In the genomic region with DNA sequence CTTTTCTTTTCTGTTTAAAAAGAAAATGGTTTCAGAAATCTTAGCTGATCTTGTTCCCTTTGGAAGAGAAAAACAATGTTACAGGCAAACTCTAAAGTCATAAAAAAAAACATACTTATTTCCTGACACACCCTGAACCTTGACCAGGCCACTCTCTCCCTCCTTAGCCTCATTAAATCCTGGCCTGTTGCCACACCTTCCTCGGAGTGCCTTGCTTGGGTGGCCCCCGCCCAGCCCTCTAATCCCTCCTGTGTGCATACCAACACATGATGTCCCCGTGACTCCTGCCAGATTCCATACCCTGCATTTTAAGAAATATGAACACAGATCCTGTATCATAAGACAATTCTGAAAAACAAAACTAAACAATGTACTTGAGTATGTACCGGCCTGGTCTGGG, we compare ENCODE assay signal across 19 mouse cellular contexts. TPM values are rescaled to one million over a fixed set of nuclear protein-coding genes. Genes with fewer than 3 reads are reported as not detected.
DNase-seq lines count a peak whose midpoint lies in the region; ATAC-seq and TF ChIP-seq lines count a peak whose summit lies in the region.
"Not testable (repeated sequence)": the region's sequence is repeated elsewhere in the genome, so short reads cannot be mapped to it uniquely, and the experiment has no call there.
"Had no signal": no experiment of that assay in that cellular context is flagged by ENCODE, and none has a peak within 500 bp of the region (broad histone marks: within the 10 kb centered on the region; RNA-seq: fewer than 3 reads in every experiment).

No protein-coding gene starts in this region.

- not testable (repeated sequence) for H3K4me2 ChIP-seq in intestine, embryonic 15.5 days (replicated peaks); kidney, embryonic 16.5 days (replicated peaks; ENCODE audit: low read depth, low read length); lung, postnatal 0 days (replicated peaks; ENCODE audit: low read depth, low read length); stomach, embryonic 14.5 days (replicated peaks; ENCODE audit: low read depth, low read length)

- not testable (repeated sequence) for H3K9ac ChIP-seq in intestine, embryonic 15.5 days; kidney, embryonic 16.5 days (replicated peaks; ENCODE audit: low read length); lung, postnatal 0 days (replicated peaks; ENCODE audit: low read depth); stomach, embryonic 14.5 days (replicated peaks; ENCODE audit: low read depth, low read length)

- TF ChIP-seq CTCF in kidney, adult 2 months (conservative IDR thresholded peaks at IDR 0.05; ENCODE audit: insufficient read depth, insufficient read length, low read depth, low read length); lung, postnatal 0 days (IDR thresholded peaks at IDR 0.05): not testable (repeated sequence)

- not testable (repeated sequence) for H3K27ac ChIP-seq in heart, embryonic 10.5 days; intestine, embryonic 15.5 days; kidney, adult 2 months (ENCODE audit: insufficient read depth, low read depth, low read length); kidney, embryonic 16.5 days (ENCODE audit: low read length); lung, postnatal 0 days (ENCODE audit: low read length); stomach, embryonic 14.5 days (ENCODE audit: low read length)

- TF ChIP-seq POLR2A in kidney, adult 2 months (IDR thresholded peaks at IDR 0.05; ENCODE audit: low read depth, low read length): not testable (repeated sequence)

- H3K9me3 ChIP-seq in heart, embryonic 10.5 days: peaks cover 38% of the 10 kb centered on the region
- peaks cover 12% of the 10 kb centered on the region for H3K9me3 ChIP-seq in intestine, embryonic 15.5 days
- H3K9me3 ChIP-seq in kidney, embryonic 16.5 days (ENCODE audit: low read length): peaks cover 23% of the 10 kb centered on the region
- peaks cover 16% of the 10 kb centered on the region; the same call in 1 of the 2 replicates for H3K9me3 ChIP-seq in lung, postnatal 0 days (ENCODE audit: low read length)
- H3K9me3 ChIP-seq in stomach, embryonic 14.5 days (ENCODE audit: control insufficient read depth, low read depth, low read length): peaks cover 17% of the 10 kb centered on the region; the same call in 1 of the 2 replicates

- H3K27me3 ChIP-seq in heart, embryonic 10.5 days (ENCODE audit: insufficient read depth, poor library complexity, severe bottlenecking); intestine, embryonic 15.5 days (replicated peaks); kidney, adult 2 months (replicated peaks; ENCODE audit: control insufficient read depth, insufficient read depth, low read length); kidney, embryonic 16.5 days (ENCODE audit: insufficient read depth, low read length); lung, postnatal 0 days (replicated peaks; ENCODE audit: insufficient read depth, low read length); stomach, embryonic 14.5 days (ENCODE audit: control insufficient read depth, insufficient read depth, low read length): not testable (repeated sequence)

- DNase-seq in heart, embryonic 10.5 days (ENCODE audit: low spot score): peak; percentile 72
- peak; percentile 86 for DNase-seq in kidney, adult 2 months
- peak; percentile 70 to 77 for DNase-seq in kidney, postnatal 36 days
- peak; percentile 10 for DNase-seq in lung, postnatal 0 days (ENCODE audit: low spot score)

- not testable (repeated sequence) for H3K36me3 ChIP-seq in heart, embryonic 10.5 days; intestine, embryonic 15.5 days; kidney, adult 2 months (ENCODE audit: control insufficient read depth, insufficient read depth, low read length); kidney, embryonic 16.5 days (ENCODE audit: insufficient read depth, low read length); lung, postnatal 0 days (ENCODE audit: insufficient read depth, low read length); stomach, embryonic 14.5 days (ENCODE audit: control insufficient read depth, insufficient read depth, low read length)

- peak; percentile 87 for ATAC-seq in intestine, embryonic 15.5 days
- ATAC-seq in kidney, embryonic 16.5 days (ENCODE audit: low FRiP score, low TSS enrichment): peak; percentile 60
- ATAC-seq in lung, postnatal 0 days: peak; percentile 47
- ATAC-seq in stomach, embryonic 14.5 days (ENCODE audit: insufficient number of reproducible peaks, insufficient read depth, low FRiP score, low read depth): peak; percentile 11; the same call in 1 of the 2 replicates

- WGBS in heart, embryonic 10.5 days: 82% methylated on average over 4 of the region's 4 CpGs
- WGBS in intestine, embryonic 15.5 days: 81% methylated on average over 4 of the region's 4 CpGs
- WGBS in kidney, adult 2 months: 67% methylated on average over 4 of the region's 4 CpGs
- WGBS in kidney, embryonic 16.5 days: 80% methylated on average over 4 of the region's 4 CpGs
- WGBS in lung, postnatal 0 days: 81% methylated on average over 4 of the region's 4 CpGs
- WGBS in stomach, embryonic 14.5 days: 87% methylated on average over 4 of the region's 4 CpGs

- not testable (repeated sequence) for TF ChIP-seq EP300 in lung, postnatal 0 days (IDR thresholded peaks at IDR 0.05)

- H3K4me3 ChIP-seq in heart, embryonic 10.5 days; intestine, embryonic 15.5 days (replicated peaks); kidney, adult 2 months (ENCODE audit: insufficient read depth, low read depth, low read length); kidney, embryonic 16.5 days (ENCODE audit: low read length); lung, postnatal 0 days (ENCODE audit: low read depth, low read length); stomach, embryonic 14.5 days (ENCODE audit: low read depth, low read length): not testable (repeated sequence)

- H3K4me1 ChIP-seq in heart, embryonic 10.5 days; intestine, embryonic 15.5 days (replicated peaks); kidney, adult 2 months (ENCODE audit: control insufficient read depth, insufficient read depth, low read length); kidney, embryonic 16.5 days (ENCODE audit: insufficient read depth, low read length); lung, postnatal 0 days (ENCODE audit: insufficient read depth, low read depth, low read length); stomach, embryonic 14.5 days (ENCODE audit: control insufficient read depth, insufficient read depth, low read length): not testable (repeated sequence)

RNA-seq across cellular contexts. Expression of a gene that starts 45.6 kb away (rescaled TPM):
- not detected in 2 replicates for polyA plus RNA-seq in heart, embryonic 10.5 days (2016; fragmentation: Nextera tagmentation; extraction: Ambion mirVana)
- polyA plus RNA-seq in intestine, embryonic 15.5 days (2015; fragmentation: Nextera tagmentation; extraction: Ambion mirVana): not detected in 2 replicates
- 0.03 and 0.05 TPM in 2 replicates for polyA plus RNA-seq in kidney, adult 2 months (2012; rRNA removed)
- not detected in 2 replicates for polyA plus RNA-seq in kidney, embryonic 16.5 days (2015; fragmentation: Nextera tagmentation; extraction: Ambion mirVana)
- polyA plus RNA-seq in lung, postnatal 0 days (2015; fragmentation: Nextera tagmentation; extraction: Ambion mirVana): not detected in 2 replicates
- not detected in 2 replicates for polyA plus RNA-seq in stomach, embryonic 14.5 days (2014; fragmentation: Nextera tagmentation; extraction: Ambion mirVana)
- polyA plus RNA-seq: CD4-positive, CD25-positive, alpha-beta regulatory T cell, adult 4 months; embryonic facial prominence, embryonic 12.5 days; forebrain, embryonic 14.5 days; heart, postnatal 0 days; hindbrain, embryonic 14.5 days; limb, embryonic 13.5 days; liver, embryonic 12.5 days; liver, postnatal 0 days; macrophage; midbrain, embryonic 15.5 days; neural tube, embryonic 11.5 days; urinary bladder, adult 2 months had no signal

Comparison
In these comparisons a context has a peak if more than half of its experiments do, and no peak if none do; other contexts are left out.
1. DNase-seq: peak in every context shown above with its lines; median percentile 86 in kidney, adult 2 months; 74 in kidney, postnatal 36 days; 72 in heart, embryonic 10.5 days; 10 in lung, postnatal 0 days.
2. ATAC-seq: peak in every context shown above with its lines; median percentile 87 in intestine, embryonic 15.5 days; 60 in kidney, embryonic 16.5 days; 47 in lung, postnatal 0 days; 11 in stomach, embryonic 14.5 days.